Mouse (Mus musculus) forebrain, embryonic 10.5 days (tissue): ENCODE data around the gene Ccdc69. TPM values are rescaled to one million over a fixed set of nuclear protein-coding genes. Genes with fewer than 3 reads are reported as not detected.
A peak's percentile ranks its signal among the peaks of the same experiment; 100 is the strongest.
"Not testable (repeated sequence)": the region's sequence is repeated elsewhere in the genome, so short reads cannot be mapped to it uniquely, and the experiment has no call there.

ENCODE experiments used
- DNase-seq: peaks from one replicate; pipeline ENCODE4 v3.0.0-alpha.2; 2017; ENCODE audit warnings: low spot score; ENCODE audit errors: extremely low spot score
- H3K27ac ChIP-seq: fragments of 300-500 bp; sonication (generic); 2 replicates; pipeline ENCODE4 v1.5.1; 2016; ENCODE audit warnings: mild to moderate bottlenecking
- H3K27me3 ChIP-seq: fragments of 300-500 bp; sonication (generic); 2 replicates; pipeline ENCODE4 v1.6.1; 2016; ENCODE audit warnings: mild to moderate bottlenecking; ENCODE audit not compliant: poor library complexity, severe bottlenecking
- H3K36me3 ChIP-seq: fragments of 300-500 bp; sonication (generic); replicated peaks from 2 replicates; pipeline ENCODE4 v1.6.1; 2016; ENCODE audit warnings: mild to moderate bottlenecking, moderate library complexity
- H3K4me1 ChIP-seq: fragments of 300-500 bp; sonication (generic); 2 replicates; pipeline ENCODE4 v1.6.1; 2016
- H3K4me3 ChIP-seq: fragments of 300-500 bp; sonication (generic); 2 replicates; pipeline ENCODE4 v1.5.1; 2016; ENCODE audit warnings: mild to moderate bottlenecking, moderate library complexity
- H3K9me3 ChIP-seq: fragments of 300-500 bp; sonication (generic); 2 replicates; pipeline ENCODE4 v1.6.1; 2016; ENCODE audit warnings: mild to moderate bottlenecking, moderate library complexity
- WGBS: fragments of 180-500 bp; shearing (Covaris S2); methylation state at CpG from one replicate; pipeline ENCODE4 v1.1.7; 2016; 5-methylcytosine and 5-hydroxymethylcytosine counted together
- polyA plus RNA-seq: library from polyadenylated mRNA; unstranded; fragments of >200 nt; fragmentation: Nextera tagmentation; extraction: Ambion mirVana; gene quantifications from 2 replicates; pipeline ENCODE4 v1.2.1, GENCODE M21; 2016

The Ccdc69 gene
- polyA plus RNA-seq, result 0.25 and 0.73 TPM in 2 replicates

DNA sequence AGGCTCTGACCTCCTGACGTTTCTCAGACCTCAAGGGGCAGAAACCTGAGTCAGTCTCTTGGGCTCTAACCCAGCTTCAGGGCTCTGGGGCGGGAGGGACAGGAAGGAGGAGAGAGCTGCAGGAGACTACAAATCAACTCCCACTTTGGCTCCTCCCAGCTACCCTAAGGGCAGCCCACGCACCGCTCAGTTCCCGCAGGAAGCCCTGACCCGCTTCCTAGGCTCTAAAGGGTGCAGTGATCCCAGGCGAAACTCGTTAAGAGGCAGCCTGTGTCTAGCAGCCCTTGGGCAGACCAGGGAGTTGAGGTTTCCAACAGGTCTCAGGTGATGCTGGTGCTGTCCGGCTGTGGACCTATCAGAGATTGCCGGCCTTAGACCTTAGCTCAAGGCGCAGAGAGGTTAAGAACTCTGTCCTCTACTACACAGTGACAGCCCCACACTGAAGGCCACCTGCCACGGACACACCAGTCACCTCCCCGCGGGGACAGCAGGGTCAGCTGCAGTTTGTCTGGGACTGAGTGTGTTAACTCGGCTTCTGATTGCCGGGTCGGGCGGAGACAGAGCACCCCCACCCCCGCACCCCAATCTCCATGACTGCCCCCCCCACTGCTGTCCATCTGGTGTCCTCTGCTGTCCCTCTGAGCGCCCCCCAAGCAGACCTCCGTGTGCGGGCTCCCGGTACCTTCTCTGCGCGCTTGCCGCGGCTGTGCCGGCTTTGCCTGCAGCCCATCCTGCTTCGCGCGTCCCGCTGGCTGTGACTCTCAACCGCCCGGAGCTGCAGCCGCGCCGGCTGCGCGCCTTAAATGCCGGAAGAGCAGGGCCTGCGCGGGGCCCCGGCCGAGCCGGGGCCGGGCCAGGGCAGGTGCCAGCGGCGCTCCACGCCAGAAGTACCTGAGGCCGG, at the start of gene Ccdc69:
Gene Ccdc69, minus strand, starts transcription at position 801 of the 901 bp plus-strand sequence.
- peak within 1 kb of the TSS; percentile 60 for H3K4me3 ChIP-seq
- H3K27me3 ChIP-seq, result peaks cover 41% of the 10 kb centered on the region
- peak within 1 kb of the TSS; percentile 70 for H3K27ac ChIP-seq
- DNase-seq, result peak; percentile 49
- 0 out of 2 replicates have a peak, but pooled peaks cover 2% of the 10 kb centered on the region for H3K9me3 ChIP-seq
- H3K36me3 ChIP-seq, result no peaks in the 10 kb centered on the region
- peaks cover 18% of the 10 kb centered on the region for H3K4me1 ChIP-seq
- WGBS, result under 1% methylated on average over 50 of the region's 50 CpGs

DNA sequence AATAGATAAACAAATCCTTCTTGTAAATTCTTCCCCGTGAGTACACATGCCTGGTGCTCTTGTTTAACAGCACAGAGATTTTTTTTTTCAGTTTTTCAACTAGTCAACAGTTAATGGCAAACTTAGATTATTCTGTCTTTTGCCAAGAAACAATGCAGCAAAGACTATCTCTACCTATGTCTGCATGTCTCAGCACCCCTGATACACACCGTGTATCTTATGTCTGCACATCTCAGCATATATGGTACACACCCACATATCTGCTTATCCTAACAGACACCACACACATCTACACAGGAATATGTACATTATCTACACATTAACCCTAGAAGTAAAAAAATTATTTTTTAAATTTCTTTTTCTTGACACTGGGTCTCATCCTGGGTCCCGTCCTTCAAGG, 48.7 kb upstream of the Ccdc69 start:
- DNase-seq, result no peak
- Histone ChIP-seq H3K9me3 (no peaks in the 10 kb centered on the region), H3K4me3 (no peak overlapping the region), H3K27me3 (no peaks in the 10 kb centered on the region), H3K4me1 (no peaks in the 10 kb centered on the region), H3K36me3 (no peaks in the 10 kb centered on the region), H3K27ac (no peak overlapping the region)
- 92% methylated on average over 3 of the region's 3 CpGs for WGBS

DNA sequence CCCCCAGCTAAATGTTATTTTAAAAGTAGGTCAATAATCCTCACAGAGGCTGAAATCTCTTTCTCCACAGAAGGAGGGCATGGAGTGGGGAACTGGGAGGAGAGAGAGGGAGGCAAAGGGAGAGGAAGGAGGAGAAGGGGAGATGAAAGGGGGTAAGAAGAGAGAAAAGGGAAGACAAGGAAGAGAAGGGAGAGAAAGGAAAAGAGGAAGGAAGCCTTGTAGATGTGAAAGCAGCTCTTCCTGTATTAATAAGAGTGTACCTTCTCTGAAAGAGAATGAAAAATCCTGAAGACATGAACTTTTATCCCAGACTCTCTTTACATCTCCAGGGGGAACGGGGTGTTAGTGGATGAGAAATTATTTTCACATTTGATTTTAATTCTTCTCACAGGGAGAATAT, 43.5 kb upstream of the Ccdc69 start:
- Histone ChIP-seq H3K36me3 (no peaks in the 10 kb centered on the region), H3K27ac (no peak overlapping the region), H3K4me3 (no peak overlapping the region), H3K9me3 (peaks cover 5% of the 10 kb centered on the region; the same call in 1 of the 2 replicates), H3K27me3 (no peaks in the 10 kb centered on the region), H3K4me1 (no peaks in the 10 kb centered on the region)
- 86% methylated on average over 1 of the region's 1 CpGs for WGBS
- DNase-seq, result no peak

GRCm38 (mm10) chr11:55120821-55121271, 42.9 kb upstream of the Ccdc69 start:
- H3K27ac ChIP-seq, result no peak overlapping the region
- WGBS, result 84% methylated on average over 8 of the region's 8 CpGs
- no peak overlapping the region for H3K4me3 ChIP-seq
- H3K9me3 ChIP-seq, result peaks cover 5% of the 10 kb centered on the region; the same call in 1 of the 2 replicates
- no peak for DNase-seq
- no peaks in the 10 kb centered on the region for H3K4me1 ChIP-seq
- H3K27me3 ChIP-seq, result no peaks in the 10 kb centered on the region
- H3K36me3 ChIP-seq, result no peaks in the 10 kb centered on the region

GRCm38 (mm10) chr11:55120279-55120678, 42.3 kb upstream of the Ccdc69 start:
- Histone ChIP-seq H3K36me3 (no peaks in the 10 kb centered on the region), H3K4me3 (no peak overlapping the region), H3K9me3 (peaks cover 5% of the 10 kb centered on the region; the same call in 1 of the 2 replicates), H3K4me1 (no peaks in the 10 kb centered on the region), H3K27ac (no peak overlapping the region), H3K27me3 (no peaks in the 10 kb centered on the region)
- no peak for DNase-seq

DNA sequence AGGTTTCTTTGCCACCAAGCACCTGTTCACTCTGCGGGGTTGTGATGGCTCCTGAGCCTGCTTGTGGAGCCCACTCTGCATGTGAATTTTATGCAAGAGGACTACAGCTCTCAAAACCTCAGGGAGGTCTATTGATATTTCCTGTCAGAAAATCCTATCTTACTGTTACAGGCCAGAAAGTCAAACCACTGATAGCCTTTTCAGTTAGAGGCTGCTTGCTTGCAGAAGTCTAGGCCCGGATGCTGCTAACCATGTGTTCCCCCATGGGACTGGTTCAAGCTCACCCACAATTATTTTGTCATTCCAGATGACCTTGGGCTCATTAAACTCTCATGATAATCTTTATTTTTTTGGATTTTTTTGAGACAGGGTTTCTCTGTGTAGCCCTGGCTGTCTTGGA, 39.1 kb upstream of the Ccdc69 start:
- 86% methylated on average over 2 of the region's 2 CpGs for WGBS

GRCm38 (mm10) chr11:55116004-55116403, 38.1 kb upstream of the Ccdc69 start:
- 93% methylated on average over 3 of the region's 3 CpGs for WGBS
- DNase-seq, result no peak
- Histone ChIP-seq H3K27me3 (no peaks in the 10 kb centered on the region), H3K27ac (no peak overlapping the region), H3K4me3 (no peak overlapping the region), H3K4me1 (peaks cover 10% of the 10 kb centered on the region), H3K9me3 (peaks cover 5% of the 10 kb centered on the region; the same call in 1 of the 2 replicates), H3K36me3 (no peaks in the 10 kb centered on the region)

More for the DNA sequence above, 39.1 kb upstream of the Ccdc69 start:
- Histone ChIP-seq H3K27ac (no peak overlapping the region), H3K9me3 (peaks cover 5% of the 10 kb centered on the region; the same call in 1 of the 2 replicates), H3K4me3 (no peak overlapping the region), H3K36me3 (no peaks in the 10 kb centered on the region), H3K4me1 (peaks cover 10% of the 10 kb centered on the region), H3K27me3 (no peaks in the 10 kb centered on the region)
- no peak for DNase-seq

- Histone ChIP-seq H3K4me3 (no peak overlapping the region), H3K9me3 (no peaks in the 10 kb centered on the region), H3K27me3 (no peaks in the 10 kb centered on the region), H3K27ac (no peak overlapping the region), H3K36me3 (no peaks in the 10 kb centered on the region), H3K4me1 (peaks cover 10% of the 10 kb centered on the region)
- DNase-seq, result no peak
- 88% methylated on average over 2 of the region's 2 CpGs for WGBS
Measured at GRCm38 (mm10) chr11:55114291-55114690, 36.4 kb upstream of the Ccdc69 start.

GRCm38 (mm10) chr11:55113861-55114250, 35.9 kb upstream of the Ccdc69 start:
- H3K4me3 ChIP-seq, H3K9me3 ChIP-seq, DNase-seq, H3K36me3 ChIP-seq, H3K27ac ChIP-seq, H3K27me3 ChIP-seq: not testable (repeated sequence)
- WGBS, result 65% methylated on average over 4 of the region's 4 CpGs
- H3K4me1 ChIP-seq, result peaks cover 10% of the 10 kb centered on the region

DNA sequence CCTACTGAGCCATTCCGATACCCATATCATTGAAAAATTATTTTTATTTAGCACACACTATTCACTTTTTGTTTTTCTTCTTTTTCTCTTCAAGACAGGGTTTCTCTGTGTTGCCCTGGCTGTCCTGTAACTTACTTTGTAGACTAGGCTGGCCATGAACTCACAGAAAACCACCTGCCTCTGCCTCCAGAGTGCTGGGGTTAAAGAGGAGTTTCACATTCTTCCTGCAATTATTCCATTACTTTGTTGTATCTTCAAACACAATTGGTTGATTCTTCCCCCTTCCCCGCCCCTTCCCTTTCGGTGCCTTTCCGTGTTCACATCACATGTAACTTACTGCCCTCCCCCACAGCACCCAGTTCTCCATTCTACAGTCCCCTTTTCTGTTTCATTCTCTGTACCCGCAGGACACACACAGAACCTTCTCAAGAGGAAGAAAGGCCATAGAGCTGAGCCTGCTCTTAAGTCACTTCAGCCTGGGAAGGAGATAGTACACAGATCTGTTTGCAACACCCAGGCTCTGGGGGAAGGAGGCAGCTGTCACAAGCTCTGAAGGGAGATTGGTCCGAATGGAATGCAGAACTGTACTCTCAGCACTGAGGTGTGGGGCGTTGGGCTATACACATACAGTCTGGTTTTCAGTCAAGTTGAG, 35.4 kb upstream of the Ccdc69 start:
- H3K36me3 ChIP-seq, result no peaks in the 10 kb centered on the region
- H3K9me3 ChIP-seq, result no peaks in the 10 kb centered on the region
- H3K27ac ChIP-seq, result no peak overlapping the region
- H3K27me3 ChIP-seq, result no peaks in the 10 kb centered on the region
- H3K4me3 ChIP-seq, result no peak overlapping the region
- WGBS, result 70% methylated on average over 7 of the region's 7 CpGs
- DNase-seq, result no peak
- H3K4me1 ChIP-seq, result peaks cover 10% of the 10 kb centered on the region

DNA sequence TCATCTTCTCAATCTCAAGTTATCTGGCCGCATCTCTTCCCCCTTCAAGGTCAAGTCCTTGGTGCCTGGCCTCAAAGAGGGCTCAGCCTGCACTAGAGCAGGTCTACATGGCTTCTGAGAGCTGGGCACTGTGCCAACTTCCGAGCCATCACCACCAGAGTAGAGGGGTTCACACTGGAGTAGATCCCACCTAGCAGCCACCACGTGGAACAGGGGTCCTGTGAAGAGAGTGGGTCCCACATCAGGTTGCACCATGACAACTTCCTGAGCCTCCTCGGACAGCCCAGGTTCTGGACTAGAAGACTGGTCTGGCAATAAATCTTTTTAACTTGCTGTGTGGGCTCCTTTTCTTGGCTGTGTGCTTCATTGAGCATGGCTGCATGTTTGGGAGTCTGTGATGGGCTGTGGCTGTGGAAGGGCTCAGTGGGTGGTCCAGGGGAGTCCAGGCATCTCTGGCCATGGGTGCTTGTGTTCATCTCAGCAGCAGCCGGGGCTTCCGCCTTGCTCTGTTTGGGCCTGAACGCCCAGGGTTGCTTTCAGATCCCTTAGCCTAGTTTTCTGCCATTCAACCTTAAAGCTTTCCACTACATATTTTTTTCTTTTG, 32.7 kb upstream of the Ccdc69 start:
- H3K4me3 ChIP-seq, result no peak overlapping the region
- no peak overlapping the region for H3K27ac ChIP-seq
- H3K9me3 ChIP-seq, result no peaks in the 10 kb centered on the region
- H3K27me3 ChIP-seq, result no peaks in the 10 kb centered on the region
- H3K36me3 ChIP-seq, result no peaks in the 10 kb centered on the region
- no peak for DNase-seq
- WGBS, result 84% methylated on average over 7 of the region's 7 CpGs
- H3K4me1 ChIP-seq, result peaks cover 10% of the 10 kb centered on the region

DNA sequence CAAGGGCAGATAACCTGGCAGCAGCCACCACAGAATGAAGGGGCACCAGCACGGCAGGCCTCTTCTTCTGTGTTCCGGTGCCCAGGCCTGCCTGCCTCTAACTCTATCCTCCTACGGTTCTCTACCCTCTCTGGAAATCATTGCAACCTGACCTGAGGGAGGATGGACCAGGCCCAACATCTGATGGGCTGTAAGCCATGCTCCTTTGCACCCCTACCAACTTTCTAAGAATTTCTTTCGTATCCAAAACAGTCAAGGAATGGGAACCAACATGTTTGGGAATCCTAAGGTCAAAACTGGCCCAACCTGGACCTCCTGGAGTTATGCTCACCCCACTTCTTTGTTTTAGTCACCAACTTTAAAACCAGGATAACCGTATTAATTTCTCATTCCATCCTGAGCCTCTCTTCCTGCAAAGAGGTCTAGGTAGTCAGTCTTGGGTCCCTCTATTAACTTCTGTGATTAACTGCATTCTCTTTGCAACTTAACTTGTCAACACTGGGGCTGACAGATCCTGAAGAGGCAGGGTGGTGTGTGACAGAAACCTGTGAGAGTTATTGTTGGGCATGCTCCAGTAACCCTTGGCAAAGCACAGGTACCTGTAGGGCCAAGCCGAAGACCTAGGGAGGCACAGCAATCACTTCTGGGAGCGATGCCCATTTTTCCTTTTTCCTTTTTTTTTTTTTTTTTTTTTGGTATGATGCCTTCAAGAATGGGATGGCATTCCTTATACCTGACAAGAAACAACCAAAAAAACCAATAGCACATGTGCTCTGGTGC, 31.8 kb upstream of the Ccdc69 start:
- no peaks in the 10 kb centered on the region for H3K36me3 ChIP-seq
- H3K27ac ChIP-seq, result no peak overlapping the region
- no peaks in the 10 kb centered on the region for H3K9me3 ChIP-seq
- H3K4me3 ChIP-seq, result no peak overlapping the region
- peaks cover 10% of the 10 kb centered on the region for H3K4me1 ChIP-seq
- no peaks in the 10 kb centered on the region for H3K27me3 ChIP-seq
- 92% methylated on average over 7 of the region's 7 CpGs for WGBS
- DNase-seq, result no peak
